Mouse (Mus musculus) mesoderm, embryonic 11.5 days (tissue): ENCODE results near the gene Spats2l.

Experiments
- DNase-seq: peaks from one replicate; pipeline ENCODE4 v3.0.0-alpha.2; 2012; ENCODE audit warnings: low read depth, low spot score

The Spats2l gene

DNA sequence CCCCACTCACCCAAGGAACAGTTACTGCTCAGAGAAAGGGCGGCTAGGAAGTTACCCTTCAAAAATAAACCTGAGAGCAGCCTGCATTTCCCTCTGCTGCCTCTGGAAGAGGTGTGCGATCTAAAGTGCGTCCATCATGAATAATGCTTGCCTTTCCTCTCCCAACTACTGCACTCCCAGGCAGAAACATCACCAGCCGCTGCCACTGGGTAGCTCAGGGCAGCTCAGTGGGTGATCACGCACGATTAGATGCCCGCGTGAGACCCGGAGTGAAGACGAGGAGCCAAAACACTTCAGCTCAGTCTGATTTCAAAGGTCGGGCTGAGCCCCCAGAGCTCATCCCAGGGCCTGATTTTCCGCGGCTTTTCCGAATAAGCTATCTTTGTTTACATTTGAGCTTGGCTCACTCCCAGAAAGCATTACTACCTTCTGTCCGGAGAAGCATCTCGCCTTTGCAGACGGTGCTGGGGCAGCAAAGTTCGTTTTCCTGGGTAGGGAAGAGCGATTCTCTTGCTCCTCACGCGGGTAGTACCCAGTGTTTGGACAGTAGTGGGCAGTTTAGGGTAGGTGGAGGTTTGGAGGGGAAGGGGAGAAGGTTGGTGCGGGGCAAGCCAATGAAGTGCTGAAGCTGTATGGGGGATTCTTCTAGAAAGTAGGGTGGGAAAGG lies at the start of gene Spats2l:
Gene Spats2l, plus strand, starts transcription at position 162 of the 667 bp plus-strand sequence.
- peak; percentile 62 for DNase-seq

DNA sequence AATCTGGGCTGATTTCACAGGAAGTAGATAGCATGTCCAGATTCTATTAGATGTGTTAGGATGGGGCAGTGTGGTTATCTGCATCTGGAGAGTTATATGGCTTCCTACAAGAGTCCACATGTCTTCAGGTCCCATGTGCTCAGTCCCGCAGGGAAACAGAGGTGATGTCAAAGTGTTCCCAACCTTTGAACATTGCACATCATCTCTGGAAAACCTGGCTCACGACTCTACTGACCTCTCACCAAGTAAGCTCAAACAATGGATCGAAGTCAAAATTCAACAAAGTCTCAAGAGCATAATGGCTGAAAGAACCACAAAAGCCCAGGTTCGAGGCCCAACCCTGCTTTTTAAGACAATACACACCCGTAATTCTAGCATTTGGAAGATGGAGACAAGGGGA lies 48.7 kb upstream of the Spats2l start:
- no peak for DNase-seq

DNA sequence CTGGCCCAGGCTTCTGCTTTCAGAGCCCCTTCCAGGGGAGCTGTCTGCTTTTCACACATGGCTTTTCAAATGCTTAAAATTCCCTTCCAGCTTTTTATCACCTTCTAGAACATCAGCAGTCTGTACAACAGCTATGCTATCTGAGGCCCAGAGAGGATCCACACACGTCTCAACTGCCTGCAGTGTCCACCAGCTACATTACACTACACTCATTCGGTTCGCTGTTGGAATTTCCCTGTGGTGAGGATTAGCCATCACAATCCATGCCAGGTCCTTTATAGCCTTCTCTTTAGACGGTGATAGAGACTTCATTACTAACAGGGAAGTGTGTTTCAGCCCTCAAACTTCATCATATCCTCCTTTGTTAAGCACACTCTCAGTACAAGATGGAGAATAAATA lies 38.1 kb upstream of the Spats2l start:
- DNase-seq: no peak

DNA sequence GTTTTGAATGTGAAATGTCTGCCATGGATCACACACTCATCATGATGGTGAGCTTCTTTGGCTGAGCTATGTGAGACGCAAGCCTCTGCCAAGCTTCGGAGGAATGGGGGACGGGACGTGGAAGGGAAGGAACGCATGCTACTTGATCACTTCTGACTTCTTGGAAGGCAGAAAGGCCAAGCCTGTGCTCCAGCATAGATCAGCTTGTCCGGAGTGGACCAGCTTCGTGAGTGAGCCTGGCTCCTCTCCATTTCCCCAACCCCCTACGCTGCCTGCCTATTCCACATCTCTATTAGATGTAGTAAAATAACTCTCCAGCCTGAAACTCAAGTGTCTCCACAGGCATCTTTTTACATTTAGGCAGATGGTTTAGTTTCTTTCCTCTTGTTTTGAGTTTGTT lies 32.2 kb upstream of the Spats2l start:
- no peak for DNase-seq

DNA sequence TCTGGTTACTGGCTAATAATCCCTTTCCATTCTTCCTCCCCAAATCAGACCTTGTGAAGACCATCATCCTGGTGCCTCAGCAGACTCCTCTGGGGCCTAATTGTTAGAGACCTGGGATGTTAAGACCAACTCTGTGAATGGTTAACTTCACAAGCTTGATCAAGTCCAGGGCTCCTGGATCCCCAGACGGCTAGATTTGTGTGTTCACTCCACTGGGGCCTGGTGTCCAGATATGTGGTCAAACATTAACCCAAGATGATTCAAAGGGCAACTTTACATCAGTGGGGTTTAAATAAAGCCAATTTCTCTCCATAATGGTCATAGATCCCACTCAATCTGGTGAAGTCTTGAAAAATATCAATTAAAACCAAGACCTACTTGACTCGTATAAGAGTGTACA lies 31.7 kb upstream of the Spats2l start:
- no peak for DNase-seq

DNA sequence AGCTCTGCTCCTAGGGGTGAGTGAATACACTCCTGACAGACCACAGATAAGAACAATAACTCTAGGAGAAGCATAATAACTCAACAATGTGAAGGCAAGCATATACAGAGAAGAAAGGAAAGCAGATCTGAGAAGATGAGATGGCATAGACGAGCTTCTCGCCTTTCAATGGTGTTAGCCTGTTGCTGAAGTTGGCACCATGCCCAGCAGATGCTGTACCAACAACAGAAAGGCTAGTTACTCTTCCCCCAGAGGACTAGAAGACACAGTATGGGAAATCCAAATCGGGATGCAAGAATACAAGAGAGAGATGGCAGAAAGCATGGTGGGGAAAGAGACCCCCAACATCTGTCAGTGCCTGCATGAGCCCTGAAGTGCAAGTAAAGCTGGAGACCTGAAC lies 22.2 kb upstream of the Spats2l start:
- no peak for DNase-seq

DNA sequence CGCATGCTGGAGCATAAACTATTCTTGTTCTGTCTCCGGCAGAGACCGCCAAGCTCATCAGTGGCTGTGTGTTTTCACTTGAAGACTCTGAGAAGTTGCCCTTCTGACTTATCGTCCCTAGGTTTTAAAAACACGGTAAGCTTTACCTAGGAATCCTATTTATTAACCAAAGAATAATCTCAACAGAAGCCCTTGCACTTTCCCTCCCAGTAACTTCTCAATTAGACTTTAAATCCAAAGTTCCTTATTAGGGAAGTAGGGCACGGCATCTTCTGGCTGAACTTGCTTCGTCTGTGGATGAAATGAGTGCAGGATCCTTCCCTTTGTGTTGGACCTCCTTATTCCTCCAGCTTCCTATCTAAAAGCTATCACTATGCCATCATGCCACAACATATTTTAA lies 7.6 kb upstream of the Spats2l start:
- DNase-seq: no peak

DNA sequence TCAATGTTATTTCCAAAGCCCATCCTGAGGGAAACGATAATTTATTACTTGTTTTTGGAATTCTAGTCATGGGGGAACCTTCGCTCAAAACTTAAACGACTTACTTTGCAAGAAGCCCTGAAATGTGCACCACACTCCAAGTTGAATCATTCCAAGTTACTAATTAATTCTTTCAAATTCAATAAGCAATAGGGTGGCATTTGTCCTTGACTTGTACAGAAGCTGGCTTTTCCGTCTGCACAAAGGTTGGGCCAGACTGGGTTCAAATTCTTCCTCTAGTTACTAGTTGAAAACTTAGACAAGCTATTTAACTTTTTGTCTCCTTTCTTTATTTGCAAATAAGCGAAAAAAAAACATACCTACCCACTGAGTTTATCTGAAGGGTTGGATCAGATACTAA lies 636 bp upstream of the Spats2l start:
- no peak for DNase-seq

DNA sequence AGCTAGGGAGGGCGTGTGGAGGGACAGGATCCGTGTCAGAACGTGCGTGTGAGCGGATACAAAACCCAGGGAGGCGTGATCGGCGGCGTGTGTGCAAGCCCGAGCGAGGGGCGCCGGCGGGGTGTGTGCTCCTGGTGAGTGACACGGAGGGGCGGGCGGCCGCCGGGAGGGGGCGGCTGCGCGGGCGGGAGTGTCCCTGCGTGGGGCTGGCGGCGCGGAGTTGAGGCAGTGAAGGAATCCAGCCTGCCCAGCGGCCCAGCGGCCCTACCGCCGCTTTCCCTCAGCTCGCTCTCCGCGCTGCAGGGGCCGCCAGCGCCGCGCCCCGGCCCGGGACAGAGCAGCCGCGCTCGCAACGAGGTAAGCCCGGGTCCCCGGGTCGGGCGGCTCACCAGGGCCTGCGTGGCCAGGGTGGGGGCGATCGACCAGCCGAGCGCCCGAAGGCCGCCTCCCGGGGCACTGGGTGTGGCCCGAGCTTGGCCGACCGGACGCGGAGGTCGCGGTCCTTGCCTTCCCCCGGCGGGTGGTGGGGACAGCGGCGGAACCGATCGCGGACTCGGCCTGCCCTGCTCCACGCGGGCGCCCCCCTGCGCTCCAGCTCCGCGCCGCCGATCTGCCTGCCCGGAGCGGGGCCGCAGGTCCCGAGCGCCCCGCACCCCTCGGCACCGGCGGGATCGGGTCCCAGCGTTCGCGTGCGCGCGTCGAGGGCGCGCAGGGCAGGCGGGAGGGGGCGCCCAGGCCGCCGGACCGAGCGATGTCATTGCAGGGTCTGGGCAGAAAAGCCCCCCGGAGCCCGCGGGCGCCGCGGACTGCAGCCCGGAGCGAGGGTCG lies 920 bp downstream of the Spats2l start:
- DNase-seq: peak; percentile 58

DNA sequence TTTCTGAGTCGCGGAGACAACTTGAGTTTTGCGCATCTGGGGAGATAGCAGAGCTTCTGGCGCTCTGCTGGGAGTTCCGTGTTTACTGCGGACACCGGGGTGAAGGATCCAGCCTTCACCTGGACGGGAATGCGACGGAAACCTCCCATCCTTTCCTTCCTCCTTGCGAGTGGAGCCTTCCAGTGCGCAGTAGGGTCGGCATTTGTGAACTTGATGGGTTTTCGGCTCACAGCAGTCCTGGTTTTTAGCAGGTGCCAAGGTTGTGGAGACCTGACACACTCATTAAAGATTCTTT lies 1.5 kb downstream of the Spats2l start:
- no peak for DNase-seq

DNA sequence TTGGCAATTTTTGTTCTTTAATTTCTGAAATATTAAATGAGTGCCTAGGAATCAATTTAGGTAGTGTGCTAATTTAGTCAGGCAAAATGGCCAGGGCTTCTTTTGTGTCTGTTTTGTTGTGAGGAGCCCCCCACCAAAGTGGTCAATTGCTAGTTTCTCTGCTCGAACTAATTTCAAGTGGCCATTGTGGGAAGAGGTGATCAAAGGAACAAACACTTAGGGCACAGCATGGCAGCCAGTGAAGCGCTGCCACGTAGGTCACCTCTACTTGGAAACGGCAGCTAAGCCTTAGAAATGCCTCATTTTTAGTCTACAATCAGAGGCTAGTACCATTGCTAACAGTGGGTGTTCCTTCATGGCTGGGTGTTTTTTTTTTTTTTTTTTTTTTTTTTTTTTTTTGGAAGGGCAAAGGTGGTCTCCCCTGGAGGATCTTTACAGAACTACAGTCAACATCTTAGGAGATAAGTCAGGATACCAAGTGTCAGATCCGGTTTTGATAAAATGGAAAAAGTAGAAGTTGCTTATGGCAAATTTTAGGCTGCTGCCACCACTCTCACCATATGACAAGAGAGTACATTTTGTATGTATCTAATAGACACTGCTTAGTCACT lies 2.8 kb downstream of the Spats2l start:
- DNase-seq: peak; percentile 25

DNA sequence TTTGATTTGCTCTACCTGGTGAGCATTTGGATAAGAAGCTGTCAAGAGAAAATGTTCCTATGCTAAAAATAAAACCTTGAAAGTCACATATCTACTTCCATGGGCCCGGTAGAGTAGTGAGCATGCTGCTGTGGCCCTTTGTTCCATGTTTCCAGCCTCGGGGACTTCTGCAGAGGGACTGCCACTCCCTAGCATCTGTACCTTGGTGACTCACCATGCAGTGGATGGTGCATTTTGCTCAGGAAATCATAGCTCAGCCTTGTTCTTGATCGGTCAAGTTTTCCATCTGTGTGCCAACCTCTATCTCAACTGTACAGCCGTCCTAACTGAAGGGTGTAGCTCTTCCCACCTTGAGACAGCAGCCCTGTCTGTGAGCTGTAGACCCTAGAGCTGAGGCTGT lies 10.3 kb downstream of the Spats2l start:
- DNase-seq: no peak

DNA sequence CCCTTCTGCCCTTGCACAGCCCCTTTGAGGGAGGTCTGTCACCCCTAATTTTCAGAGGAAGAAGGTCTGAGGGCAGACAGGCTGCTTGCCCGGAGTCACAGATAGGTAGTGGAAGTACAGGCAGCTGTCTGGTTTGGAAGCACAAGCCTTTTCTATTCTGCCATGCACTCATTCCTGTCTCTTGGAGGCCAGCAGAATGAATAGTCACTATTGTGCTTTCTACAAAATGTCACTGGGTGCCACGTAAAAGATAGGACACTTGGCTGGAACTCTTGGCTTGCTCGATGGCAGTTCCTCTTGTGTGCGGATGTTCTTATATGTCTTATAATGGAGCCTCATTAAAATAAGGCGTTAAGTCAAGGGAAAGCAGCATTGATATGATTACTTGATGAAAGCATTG lies 15.9 kb downstream of the Spats2l start:
- DNase-seq: no peak

DNA sequence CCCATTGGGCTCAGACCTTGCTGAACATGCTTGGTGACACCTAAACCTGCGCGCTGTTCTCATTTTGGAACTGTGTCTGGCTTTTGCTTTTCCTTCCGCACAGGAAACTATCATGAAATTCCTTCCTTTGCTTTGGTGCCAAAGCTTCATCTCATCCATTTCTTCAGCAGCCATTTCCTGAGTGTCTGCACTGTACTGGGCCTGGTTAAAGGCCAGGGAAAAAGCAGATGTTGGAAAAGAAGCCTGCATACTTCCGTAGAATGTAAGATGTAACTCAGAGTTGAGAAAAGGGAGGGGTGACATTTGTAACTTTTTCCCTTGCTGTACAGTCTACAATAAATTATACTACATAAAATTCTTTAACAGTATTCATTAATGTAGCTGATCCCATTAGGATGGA lies 18.2 kb downstream of the Spats2l start:
- DNase-seq: no peak

DNA sequence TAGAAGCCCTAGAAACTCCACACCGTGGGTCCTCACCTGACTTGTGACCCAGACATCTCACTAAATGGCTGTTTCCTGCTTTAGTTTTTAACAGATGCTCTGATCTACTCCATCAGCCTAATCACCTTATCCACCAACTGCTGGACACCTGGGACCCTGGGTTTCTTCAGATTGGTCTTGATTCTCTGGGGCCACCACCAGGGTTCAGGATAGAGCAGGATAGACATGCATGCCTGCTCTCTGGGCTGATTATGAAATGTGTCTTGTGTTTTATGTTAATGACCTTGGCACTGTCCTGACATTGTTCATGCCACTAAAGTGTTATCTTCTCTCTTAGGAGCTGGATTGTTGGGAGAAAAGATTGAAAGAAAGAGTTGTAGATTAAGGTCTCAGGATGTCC lies 21.9 kb downstream of the Spats2l start:
- DNase-seq: no peak

DNA sequence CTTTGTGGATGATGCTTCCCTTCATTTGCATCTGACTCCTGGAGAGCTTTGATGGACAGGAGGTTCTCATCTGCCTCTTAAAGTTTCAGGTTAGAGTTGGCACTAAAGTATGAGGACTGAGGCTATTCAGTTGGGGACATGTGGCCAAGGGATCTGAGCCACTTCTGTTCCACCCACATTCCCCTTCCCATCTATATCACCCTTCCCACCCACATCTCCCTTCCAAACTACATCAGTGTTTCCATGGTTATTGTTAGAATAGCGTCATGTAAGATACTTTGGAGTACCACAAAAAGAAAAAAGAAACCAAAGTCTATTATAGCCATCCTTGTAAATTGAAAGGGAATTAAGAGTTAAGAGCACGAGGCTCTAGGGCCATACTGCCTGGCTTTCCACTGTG lies 25.4 kb downstream of the Spats2l start:
- no peak for DNase-seq

DNA sequence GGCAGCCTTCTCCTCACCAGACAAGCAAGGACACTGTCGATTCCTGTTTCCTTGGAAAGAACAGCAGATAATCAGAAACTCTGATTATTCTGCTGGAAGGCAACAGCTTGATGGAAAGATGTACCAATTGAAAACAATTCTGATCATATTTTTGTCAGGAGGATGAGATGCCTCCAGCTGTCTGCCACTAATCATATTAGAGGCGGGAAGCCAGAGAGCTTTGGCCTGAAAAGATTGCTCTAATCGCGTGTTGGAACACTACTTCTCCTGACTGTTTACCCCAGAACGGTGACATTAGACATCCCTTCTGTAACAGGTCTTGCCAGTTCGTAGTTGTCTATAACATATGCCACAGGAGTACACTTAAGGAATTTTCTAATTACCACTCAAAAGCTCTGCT lies 26.9 kb downstream of the Spats2l start:
- DNase-seq: no peak

DNA sequence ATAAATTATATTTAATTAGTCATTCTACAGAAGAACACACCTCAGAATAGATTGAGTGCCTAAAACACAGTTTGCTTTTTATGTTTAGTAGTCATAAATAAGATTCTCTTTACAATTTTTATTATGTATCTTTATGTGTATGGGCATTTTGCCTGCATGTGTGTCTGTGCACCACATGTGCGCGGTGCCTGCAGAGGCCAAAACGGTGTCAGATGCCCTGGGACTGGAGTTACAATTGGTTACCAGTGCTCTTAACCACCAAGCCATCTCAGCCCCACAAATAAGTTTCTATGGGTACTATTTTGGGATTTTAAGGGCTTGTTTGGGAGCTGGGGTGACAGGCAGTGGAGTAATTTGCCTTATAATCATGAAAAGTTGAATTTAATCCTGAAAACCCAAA lies 32.2 kb downstream of the Spats2l start:
- DNase-seq: no peak

DNA sequence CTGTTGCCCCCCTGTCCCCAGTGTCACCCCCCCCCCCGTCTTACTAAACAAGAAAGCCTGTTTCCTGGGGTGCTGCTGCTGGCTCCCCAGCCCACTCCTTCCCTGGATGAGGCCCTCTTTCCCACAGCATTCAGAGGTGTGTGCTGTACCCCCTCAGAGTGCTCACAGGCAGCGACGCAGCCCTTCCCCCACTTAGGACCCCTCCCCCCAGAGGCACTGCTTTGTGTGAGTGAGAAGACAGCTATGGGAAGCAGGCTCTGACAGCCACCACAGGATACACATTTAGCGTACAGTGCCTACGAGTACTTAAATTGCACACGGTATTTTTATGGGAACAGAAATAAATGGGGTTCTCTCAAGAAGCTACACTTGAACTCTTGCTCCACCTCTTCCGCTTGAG lies 33.9 kb downstream of the Spats2l start:
- DNase-seq: no peak

DNA sequence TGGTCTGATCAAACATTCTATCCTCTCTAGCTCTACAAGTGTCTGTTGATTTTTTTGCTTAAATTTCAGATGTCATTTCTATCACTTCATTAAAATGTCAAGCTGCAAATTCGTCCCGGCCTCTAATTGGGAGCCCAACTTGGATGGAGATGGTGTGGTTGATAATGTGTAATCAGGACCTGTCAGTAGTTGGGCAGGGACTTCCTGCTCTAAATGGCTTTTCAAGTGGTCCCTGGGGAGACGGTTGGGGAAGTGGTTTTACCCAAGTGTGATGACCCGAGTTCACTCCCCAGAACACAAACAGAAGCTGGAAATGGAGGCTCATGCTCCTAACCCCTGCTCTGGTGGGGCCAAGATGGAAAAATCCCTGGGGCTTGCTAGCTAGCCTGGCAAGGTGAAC lies 36.3 kb downstream of the Spats2l start:
- DNase-seq: no peak

DNA sequence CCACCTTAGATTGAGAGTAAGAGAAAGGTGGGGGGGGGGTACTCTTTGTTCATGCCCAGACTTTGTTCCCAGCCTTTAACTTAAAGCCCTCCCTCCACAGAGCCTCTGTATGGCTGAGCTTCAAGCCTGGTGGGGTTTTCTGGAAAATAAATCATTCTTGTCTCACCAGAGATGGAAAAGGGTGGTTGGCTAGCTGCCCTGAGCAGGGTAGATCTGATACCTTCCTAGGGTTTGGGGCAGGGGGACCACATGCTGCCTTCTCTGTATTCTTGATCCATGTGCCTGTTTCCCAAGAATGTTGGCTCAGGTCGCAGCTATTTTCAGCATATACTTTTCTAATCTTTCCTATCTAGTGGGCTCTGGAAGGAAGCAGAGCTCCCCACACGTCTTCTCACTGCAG lies 43.1 kb downstream of the Spats2l start:
- no peak for DNase-seq

DNA sequence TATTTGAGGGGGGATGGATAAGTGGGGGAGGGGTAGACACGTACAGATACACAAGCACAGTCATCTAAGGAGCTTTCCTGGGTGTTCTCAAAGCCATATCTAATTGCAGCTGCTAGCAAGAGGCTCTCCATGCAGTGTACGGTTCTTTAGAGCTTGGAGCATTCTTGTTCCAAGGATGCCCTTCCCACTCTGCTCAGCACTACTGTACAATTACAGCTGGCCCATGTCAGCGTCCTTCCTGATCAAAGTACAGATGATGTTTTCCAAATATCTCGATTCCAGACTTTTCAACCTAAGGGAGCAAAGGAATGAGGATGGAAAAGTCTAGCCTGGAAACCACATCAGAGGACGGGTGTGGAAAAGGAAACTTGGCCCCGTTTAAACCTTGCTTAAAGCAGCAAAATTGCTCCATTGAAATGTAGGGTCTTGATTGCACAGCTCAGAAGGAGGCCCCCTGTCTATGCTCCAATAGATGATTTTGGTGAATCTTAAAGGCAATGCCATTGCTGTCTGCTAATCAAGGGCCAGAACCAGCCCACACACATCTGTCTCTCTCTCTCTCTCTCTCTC lies 46.6 kb downstream of the Spats2l start:
- DNase-seq: no peak
